Mouse (Mus musculus) urinary bladder, postnatal 10 days (tissue): ENCODE results near the gene Rccd1.

Source experiments
- DNase-seq: peaks from one replicate; pipeline ENCODE4 v3.0.0; 2022; ENCODE audit warnings: low spot score

Rccd1 gene

GRCm38 (mm10) chr7:80324043-80324815 is at the start of gene Rccd1:
Gene Rccd1, minus strand, starts transcription at chr7:80324454.
- DNase-seq, result peak; percentile 86

- DNase-seq, result no peak
Measured at GRCm38 (mm10) chr7:80373850-80374249, 49.6 kb upstream of the Rccd1 start.

- DNase-seq, result no peak
Measured at GRCm38 (mm10) chr7:80373352-80373751, 49.1 kb upstream of the Rccd1 start.

- no peak for DNase-seq
Measured at GRCm38 (mm10) chr7:80372667-80373066, 48.4 kb upstream of the Rccd1 start.

- DNase-seq, result no peak
Measured at GRCm38 (mm10) chr7:80372166-80372565, 47.9 kb upstream of the Rccd1 start.

- DNase-seq, result no peak
Measured at GRCm38 (mm10) chr7:80371041-80371751, 46.9 kb upstream of the Rccd1 start, which contains the start of gene Man2a2. Gene Man2a2, minus strand, starts transcription at chr7:80371375.

GRCm38 (mm10) chr7:80370649-80371040 is 46.4 kb upstream of the Rccd1 start:
- DNase-seq, result no peak

- no peak for DNase-seq
Measured at GRCm38 (mm10) chr7:80369967-80370431, 45.7 kb upstream of the Rccd1 start.

GRCm38 (mm10) chr7:80369461-80369860 is 45.2 kb upstream of the Rccd1 start:
- DNase-seq, result no peak

- DNase-seq, result no peak
Measured at GRCm38 (mm10) chr7:80368635-80369421, 44.6 kb upstream of the Rccd1 start.

- DNase-seq, result no peak
Measured at GRCm38 (mm10) chr7:80368009-80368408, 43.8 kb upstream of the Rccd1 start.

- no peak for DNase-seq
Measured at GRCm38 (mm10) chr7:80367232-80367631, 43.0 kb upstream of the Rccd1 start.

GRCm38 (mm10) chr7:80365759-80366158 is 41.5 kb upstream of the Rccd1 start:
- no peak for DNase-seq

GRCm38 (mm10) chr7:80360435-80360834 is 36.2 kb upstream of the Rccd1 start:
- DNase-seq, result no peak

- no peak for DNase-seq
Measured at GRCm38 (mm10) chr7:80358039-80358438, 33.8 kb upstream of the Rccd1 start.

GRCm38 (mm10) chr7:80357156-80357555 is 32.9 kb upstream of the Rccd1 start:
- DNase-seq, result no peak

- no peak for DNase-seq
Measured at GRCm38 (mm10) chr7:80356351-80356750, 32.1 kb upstream of the Rccd1 start.

GRCm38 (mm10) chr7:80352920-80353319 is 28.7 kb upstream of the Rccd1 start:
- DNase-seq, result no peak

GRCm38 (mm10) chr7:80350808-80351207 is 26.6 kb upstream of the Rccd1 start:
- no peak for DNase-seq

GRCm38 (mm10) chr7:80347670-80348586 is 23.7 kb upstream of the Rccd1 start:
- DNase-seq, result no peak

- no peak for DNase-seq
Measured at GRCm38 (mm10) chr7:80346830-80347229, 22.6 kb upstream of the Rccd1 start.
